Mouse (Mus musculus) kidney, adult 10 weeks (tissue): ENCODE results near the gene Ppm1f. TPM values are rescaled to one million over a fixed set of nuclear protein-coding genes. Genes with fewer than 3 reads are reported as not detected.

Source experiments
- polyA plus RNA-seq: library from polyadenylated mRNA; stranded (reverse); fragments of 350-450 nt; fragmentation: Illumina TruSeq; extraction: RNeasy Lipid Tissue Mini Kit (QIAGEN cat#74804); gene quantifications from one replicate; pipeline ENCODE4 v1.2.3, GENCODE M21; 2014; ENCODE audit warnings: low read depth, low replicate concordance

Gene Ppm1f
- polyA plus RNA-seq, result 6.0 TPM

GRCm38 (mm10) chr16:16896382-16897055 is at the start of gene Ppm1f:
Gene Ppm1f (plus strand): TSS chr16:16896469.

GRCm38 (mm10) chr16:16863978-16864377 is 32.3 kb upstream of the Ppm1f start, which contains the start of gene Igll1:
Gene Igll1 (minus strand): TSS chr16:16863985.

DNA sequence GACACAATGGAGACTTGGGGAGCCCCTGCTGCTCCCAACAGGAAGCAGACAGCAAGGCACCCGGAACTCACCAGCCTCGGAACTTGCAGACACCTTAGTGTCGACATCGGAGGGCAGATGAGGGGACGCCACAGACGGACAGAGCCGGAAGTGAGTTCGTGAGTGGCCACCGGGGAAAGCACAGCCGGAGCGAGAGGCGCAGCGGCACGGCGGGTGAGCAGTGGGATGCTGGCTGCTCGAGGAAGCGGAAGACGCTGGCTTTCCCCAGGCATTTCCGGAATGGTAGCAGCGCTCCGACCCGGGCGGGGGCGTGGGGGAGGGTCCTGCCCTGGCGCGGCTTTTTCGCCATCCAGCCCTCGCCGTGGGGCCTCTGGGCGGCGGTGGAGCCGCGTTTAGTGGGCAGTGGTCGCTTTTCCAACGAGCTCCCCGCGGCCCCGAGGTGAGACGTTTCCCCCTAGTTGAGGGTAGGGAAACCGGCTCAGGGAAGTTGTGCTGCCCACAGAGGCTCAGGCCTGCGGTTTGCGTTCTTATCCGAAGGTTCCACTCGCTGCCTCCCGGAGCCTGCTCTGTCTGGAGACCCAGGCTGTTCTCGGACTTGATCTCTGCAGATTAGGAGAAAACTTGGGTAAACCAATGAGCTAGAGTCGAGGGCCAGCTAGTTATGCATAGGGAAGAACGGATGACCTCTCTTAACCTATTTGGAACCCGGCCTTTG is 25.5 kb upstream of the Ppm1f start, which contains the start of the genes Top3b and Vpreb1:
Gene Top3b (plus strand): TSS at position 120 of the 715 bp plus-strand sequence.
Gene Vpreb1 (minus strand): TSS at position 227 of the 715 bp plus-strand sequence.

Other genes with a start within 250 kb of the Ppm1f start
- not detected for gene Olfr19, start 220.1 kb upstream of the Ppm1f start, polyA plus RNA-seq
- 2.5 TPM for gene Spag6l, start 67.0 kb upstream of the Ppm1f start, polyA plus RNA-seq
- gene Igll1, start 32.5 kb upstream of the Ppm1f start, polyA plus RNA-seq, result not detected
- gene Top3b, start 25.7 kb upstream of the Ppm1f start, polyA plus RNA-seq, result 14.5 TPM
- gene Vpreb1, start 25.6 kb upstream of the Ppm1f start, polyA plus RNA-seq, result 0.69 TPM
- 232 TPM for gene Mapk1, start 86.9 kb downstream of the Ppm1f start, polyA plus RNA-seq
- gene Ypel1, start 173.2 kb downstream of the Ppm1f start, polyA plus RNA-seq, result 0.85 TPM
- gene Ppil2, start 214.8 kb downstream of the Ppm1f start, polyA plus RNA-seq, result 64.4 TPM
- gene 2610318N02Rik, start 228.7 kb downstream of the Ppm1f start, polyA plus RNA-seq, result not detected
- 9.1 TPM for gene Sdf2l1, start 235.9 kb downstream of the Ppm1f start, polyA plus RNA-seq
- gene Ydjc, start 248.2 kb downstream of the Ppm1f start, polyA plus RNA-seq, result not detected